Mouse (Mus musculus): ENCODE measurements around the gene Pik3r2. TPM values are rescaled to one million over a fixed set of nuclear protein-coding genes. Genes with fewer than 3 reads are reported as not detected.
"Not testable (repeated sequence)": the region's sequence is repeated elsewhere in the genome, so short reads cannot be mapped to it uniquely, and the experiment has no call there.

The Pik3r2 gene
- 58.1 and 58.4 TPM in 2 replicates for polyA plus RNA-seq (2015; fragmentation: Nextera tagmentation; extraction: Ambion mirVana)

GRCm38 (mm10) chr8:70776496-70777444, at the start of gene Pik3r2:
Gene Pik3r2 (minus strand): TSS chr8:70776713.
- Histone ChIP-seq H3K9me3 (no peaks in the 10 kb centered on the region), H3K4me2 (peak within 1 kb of the TSS; percentile 89), H3K36me3 (peaks cover 30% of the 10 kb centered on the region), H3K9ac (peak within 1 kb of the TSS; percentile 95), H3K4me3 (replicated peaks) (peak within 1 kb of the TSS; percentile 78), H3K27ac (peak within 1 kb of the TSS; percentile 100), H3K4me1 (peaks cover 45% of the 10 kb centered on the region), H3K27me3 (replicated peaks) (no peaks in the 10 kb centered on the region)
- under 1% methylated on average over 92 of the region's 94 CpGs for WGBS
- peak; percentile 87 for ATAC-seq (ENCODE audit: insufficient read depth, low FRiP score, low read depth)

- H3K36me3 ChIP-seq = no peaks in the 10 kb centered on the region
- no peak overlapping the region for H3K27ac ChIP-seq
- no peak overlapping the region for H3K9ac ChIP-seq
- 82% methylated on average over 8 of the region's 8 CpGs for WGBS
- no peak overlapping the region for H3K4me2 ChIP-seq
- H3K4me3 ChIP-seq (replicated peaks) = no peak overlapping the region
- peaks cover 3% of the 10 kb centered on the region; the same call in 1 of the 2 replicates for H3K27me3 ChIP-seq (replicated peaks)
- ATAC-seq (ENCODE audit: insufficient read depth, low FRiP score, low read depth) = no peak
- no peaks in the 10 kb centered on the region for H3K4me1 ChIP-seq
- H3K9me3 ChIP-seq = no peaks in the 10 kb centered on the region
Observed at GRCm38 (mm10) chr8:70825816-70826215, 49.3 kb upstream of the Pik3r2 start.

GRCm38 (mm10) chr8:70823802-70824201, 47.3 kb upstream of the Pik3r2 start:
- no peak for ATAC-seq (ENCODE audit: insufficient read depth, low FRiP score, low read depth)

GRCm38 (mm10) chr8:70822594-70822993, 46.1 kb upstream of the Pik3r2 start:
- H3K27me3 ChIP-seq (replicated peaks); H3K9me3 ChIP-seq; H3K27ac ChIP-seq; H3K4me1 ChIP-seq; H3K9ac ChIP-seq; H3K4me3 ChIP-seq (replicated peaks); H3K4me2 ChIP-seq; H3K36me3 ChIP-seq; ATAC-seq (ENCODE audit: insufficient read depth, low FRiP score, low read depth): not testable (repeated sequence)
- 85% methylated on average over 3 of the region's 3 CpGs for WGBS

More at GRCm38 (mm10) chr8:70823802-70824201, 47.3 kb upstream of the Pik3r2 start:
- peaks cover 6% of the 10 kb centered on the region; the same call in 1 of the 2 replicates for H3K27me3 ChIP-seq (replicated peaks)
- H3K9me3 ChIP-seq = no peaks in the 10 kb centered on the region
- H3K9ac ChIP-seq = no peak overlapping the region
- H3K4me3 ChIP-seq (replicated peaks) = no peak overlapping the region
- 0 out of 2 replicates have a peak, but pooled peaks cover 3% of the 10 kb centered on the region for H3K4me1 ChIP-seq
- no peak overlapping the region for H3K27ac ChIP-seq
- 81% methylated on average over 7 of the region's 7 CpGs for WGBS
- H3K36me3 ChIP-seq = no peaks in the 10 kb centered on the region
- no peak overlapping the region for H3K4me2 ChIP-seq

- Histone ChIP-seq H3K36me3 (no peaks in the 10 kb centered on the region), H3K9me3 (no peaks in the 10 kb centered on the region), H3K9ac (no peak overlapping the region), H3K27me3 (replicated peaks) (peaks cover 8% of the 10 kb centered on the region; the same call in 1 of the 2 replicates), H3K27ac (no peak overlapping the region), H3K4me2 (no peak overlapping the region), H3K4me1 (peaks cover 4% of the 10 kb centered on the region; the same call in 1 of the 2 replicates), H3K4me3 (replicated peaks) (no peak overlapping the region)
- WGBS = 41% methylated on average over 11 of the region's 11 CpGs
- no peak for ATAC-seq (ENCODE audit: insufficient read depth, low FRiP score, low read depth)
Observed at GRCm38 (mm10) chr8:70821992-70822391, 45.5 kb upstream of the Pik3r2 start.

- Histone ChIP-seq H3K4me3 (replicated peaks) (no peak overlapping the region), H3K36me3 (no peaks in the 10 kb centered on the region), H3K9ac (no peak overlapping the region), H3K27ac (no peak overlapping the region), H3K9me3 (no peaks in the 10 kb centered on the region), H3K4me2 (no peak overlapping the region), H3K4me1 (peaks cover 8% of the 10 kb centered on the region; the same call in 1 of the 2 replicates), H3K27me3 (replicated peaks) (peaks cover 12% of the 10 kb centered on the region; the same call in 1 of the 2 replicates)
- WGBS = 16% methylated on average over 30 of the region's 30 CpGs
- ATAC-seq (ENCODE audit: insufficient read depth, low FRiP score, low read depth) = 0 out of 2 replicates have a peak, but pooled peaks have one; percentile 3
Observed at GRCm38 (mm10) chr8:70821399-70821962, 45.0 kb upstream of the Pik3r2 start.

GRCm38 (mm10) chr8:70820101-70820935, 43.8 kb upstream of the Pik3r2 start:
- ATAC-seq (ENCODE audit: insufficient read depth, low FRiP score, low read depth) = peak; percentile 73
- Histone ChIP-seq H3K27ac (no peak overlapping the region; the same call in 1 of the 2 replicates), H3K4me1 (peaks cover 8% of the 10 kb centered on the region; the same call in 1 of the 2 replicates), H3K36me3 (no peaks in the 10 kb centered on the region), H3K9ac (no peak overlapping the region), H3K4me3 (replicated peaks) (peak overlapping the region; percentile 18), H3K9me3 (no peaks in the 10 kb centered on the region), H3K27me3 (replicated peaks) (peaks cover 15% of the 10 kb centered on the region; the same call in 1 of the 2 replicates), H3K4me2 (peak overlapping the region; percentile 29)
- 5% methylated on average over 30 of the region's 31 CpGs for WGBS

GRCm38 (mm10) chr8:70816679-70817078, 40.2 kb upstream of the Pik3r2 start:
- peak overlapping the region; percentile 41 for H3K4me2 ChIP-seq
- H3K9me3 ChIP-seq = no peaks in the 10 kb centered on the region
- peaks cover 20% of the 10 kb centered on the region; the same call in 1 of the 2 replicates for H3K27me3 ChIP-seq (replicated peaks)
- peak; percentile 66 for ATAC-seq (ENCODE audit: insufficient read depth, low FRiP score, low read depth)
- H3K4me3 ChIP-seq (replicated peaks) = peak overlapping the region; percentile 12; the same call in 1 of the 2 replicates
- H3K9ac ChIP-seq = no peak overlapping the region
- WGBS = 5% methylated on average over 30 of the region's 30 CpGs
- peaks cover 8% of the 10 kb centered on the region; the same call in 1 of the 2 replicates for H3K4me1 ChIP-seq
- H3K27ac ChIP-seq = no peak overlapping the region
- H3K36me3 ChIP-seq = no peaks in the 10 kb centered on the region

GRCm38 (mm10) chr8:70812885-70813284, 36.4 kb upstream of the Pik3r2 start:
- Histone ChIP-seq H3K9me3 (no peaks in the 10 kb centered on the region), H3K27ac (no peak overlapping the region), H3K27me3 (replicated peaks) (0 out of 2 replicates have a peak, but pooled peaks cover 14% of the 10 kb centered on the region), H3K36me3 (no peaks in the 10 kb centered on the region), H3K9ac (no peak overlapping the region), H3K4me1 (peaks cover 5% of the 10 kb centered on the region; the same call in 1 of the 2 replicates), H3K4me2 (no peak overlapping the region), H3K4me3 (replicated peaks) (no peak overlapping the region)
- WGBS = 51% methylated on average over 4 of the region's 4 CpGs
- no peak for ATAC-seq (ENCODE audit: insufficient read depth, low FRiP score, low read depth)

- Histone ChIP-seq H3K4me3 (replicated peaks) (no peak overlapping the region), H3K9ac (no peak overlapping the region), H3K36me3 (no peaks in the 10 kb centered on the region), H3K9me3 (no peaks in the 10 kb centered on the region), H3K4me2 (no peak overlapping the region), H3K27me3 (replicated peaks) (0 out of 2 replicates have a peak, but pooled peaks cover 13% of the 10 kb centered on the region), H3K4me1 (peaks cover 5% of the 10 kb centered on the region; the same call in 1 of the 2 replicates), H3K27ac (no peak overlapping the region)
- WGBS = 47% methylated on average over 4 of the region's 4 CpGs
- no peak for ATAC-seq (ENCODE audit: insufficient read depth, low FRiP score, low read depth)
Observed at GRCm38 (mm10) chr8:70812055-70812454, 35.5 kb upstream of the Pik3r2 start.

Measured in stomach, embryonic 15.5 days (tissue).